Mouse (Mus musculus): ENCODE results near the gene Rab11fip5. TPM values are rescaled to one million over a fixed set of nuclear protein-coding genes. Genes with fewer than 3 reads are reported as not detected.
A peak's percentile ranks its signal among the peaks of the same experiment; 100 is the strongest.

Rab11fip5 gene
- polyA plus RNA-seq (2012; rRNA removed), result 34.1 and 35.7 TPM in 2 replicates

DNA sequence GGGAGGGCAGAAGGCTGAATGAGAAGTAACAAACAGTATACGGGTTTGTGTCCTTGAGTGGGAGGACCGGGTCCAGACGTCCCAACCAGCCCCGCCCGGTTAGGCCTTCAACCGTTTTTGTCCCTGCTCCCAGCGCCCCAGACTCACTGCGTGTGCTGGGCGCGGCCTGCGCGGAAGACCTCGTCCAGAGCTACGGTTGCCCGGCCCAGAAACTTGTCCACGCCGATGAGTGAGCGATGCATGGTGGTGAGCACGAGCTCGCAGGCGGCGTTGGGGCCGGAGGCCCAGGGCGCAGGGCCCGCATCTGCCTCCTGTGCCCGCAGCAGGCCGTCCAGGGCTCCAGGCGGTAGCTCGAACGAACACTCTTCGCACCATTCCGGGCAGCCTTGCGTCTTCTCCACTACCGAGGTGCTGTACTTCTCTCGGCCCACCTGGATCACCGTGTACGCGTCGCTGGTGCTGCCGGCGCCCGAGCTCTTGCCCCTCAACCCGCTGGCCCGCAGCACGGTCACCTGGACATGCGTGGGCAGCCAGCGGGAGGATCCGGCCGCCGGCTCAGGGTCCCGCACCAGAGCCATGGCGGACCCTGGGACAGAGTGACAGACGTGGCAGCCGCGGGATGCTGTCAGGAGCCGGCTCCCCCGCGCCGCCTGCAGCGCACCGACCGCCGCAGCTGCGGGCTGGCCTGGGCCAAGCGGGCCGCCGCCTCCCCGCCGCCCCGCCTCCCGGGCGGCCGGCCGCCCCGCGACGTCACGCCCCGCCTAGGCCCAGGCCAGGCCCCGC lies at the start of gene Rab11fip5:
Gene Rab11fip5, minus strand, starts transcription at position 684 of the 783 bp plus-strand sequence.
- DNase-seq (ENCODE audit: extremely low spot score in 1 of 2, low spot score in 1 of 2), result peak in 1 of 2 experiments; percentile 18

GRCm38 (mm10) chr6:85423836-85424379 lies 49.5 kb upstream of the Rab11fip5 start, which contains the start of gene Noto:
Gene Noto (plus strand): TSS chr6:85423886.
- no peak for DNase-seq (ENCODE audit: extremely low spot score in 1 of 2, low spot score in 1 of 2)

- no peak for DNase-seq (ENCODE audit: extremely low spot score in 1 of 2, low spot score in 1 of 2)
Measured at GRCm38 (mm10) chr6:85419150-85419549, 44.7 kb upstream of the Rab11fip5 start.

DNA sequence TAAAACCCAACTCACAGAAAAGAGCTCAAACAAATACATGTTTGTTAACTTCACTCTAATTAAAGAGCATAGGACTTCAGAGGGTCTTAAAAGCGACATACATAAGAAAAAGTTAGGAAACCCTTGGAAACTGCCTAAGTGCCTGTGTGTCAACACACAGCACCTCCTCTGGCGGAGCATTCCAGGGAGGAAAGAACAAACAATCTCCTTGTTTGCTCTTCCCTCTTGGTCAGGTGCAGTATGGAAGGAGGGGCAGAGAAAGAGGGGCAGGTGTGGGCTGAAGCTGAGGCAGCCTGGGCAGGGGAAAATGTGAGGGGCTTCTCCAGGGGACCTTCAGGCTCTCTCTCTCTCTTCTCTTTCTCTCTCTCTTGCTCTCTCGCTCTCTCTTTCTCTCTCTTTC lies 41.4 kb upstream of the Rab11fip5 start:
- DNase-seq (ENCODE audit: extremely low spot score in 1 of 2, low spot score in 1 of 2), result no peak

DNA sequence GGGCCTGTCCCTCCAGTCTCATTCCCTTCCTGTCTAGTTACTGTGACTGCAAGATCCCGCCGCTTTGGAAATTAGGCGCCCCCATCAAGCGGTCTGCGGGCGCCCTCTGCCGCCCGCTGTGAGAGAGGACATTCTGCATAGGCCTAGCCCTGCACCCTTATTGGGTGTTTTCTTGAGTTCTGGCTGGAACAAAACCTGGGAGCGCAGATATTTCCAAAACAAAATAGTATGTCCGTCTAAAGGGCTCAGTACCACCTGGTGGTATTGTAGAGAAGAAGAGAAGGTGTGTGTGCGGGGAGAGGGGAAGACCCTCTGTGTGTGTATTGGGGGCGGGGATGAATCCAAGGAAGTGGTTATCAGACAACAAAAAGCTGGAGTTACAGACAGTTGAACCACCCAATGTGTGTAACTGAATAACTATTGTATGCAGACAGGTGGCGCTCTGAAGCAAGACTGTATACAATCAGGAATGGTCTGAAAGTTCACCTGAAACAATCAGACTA lies 36.4 kb upstream of the Rab11fip5 start:
- peak in 1 of 2 experiments; percentile 41 for DNase-seq (ENCODE audit: extremely low spot score in 1 of 2, low spot score in 1 of 2)

DNA sequence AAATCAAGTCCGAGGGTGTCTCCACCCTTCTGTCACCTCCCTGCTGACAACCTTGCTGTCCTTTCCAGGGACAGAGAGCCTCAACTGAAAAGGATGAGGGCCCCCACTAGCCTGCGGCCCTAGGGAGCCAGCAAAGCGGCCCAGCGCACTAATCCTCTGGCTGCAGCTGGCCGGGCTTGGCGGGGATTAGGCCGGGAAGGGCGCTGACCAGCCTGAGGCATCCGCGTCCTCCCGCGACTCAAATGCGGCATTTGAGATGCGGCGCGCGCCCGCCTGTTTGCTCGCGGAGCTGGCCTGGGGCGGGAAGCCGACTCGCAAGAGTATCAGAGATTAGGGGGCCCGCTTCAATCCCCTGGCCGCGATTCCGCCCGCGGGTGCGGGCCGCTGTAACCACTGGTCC lies 34.6 kb upstream of the Rab11fip5 start:
- DNase-seq (ENCODE audit: extremely low spot score in 1 of 2, low spot score in 1 of 2), result no peak

- no peak for DNase-seq (ENCODE audit: extremely low spot score in 1 of 2, low spot score in 1 of 2)
Measured at GRCm38 (mm10) chr6:85403039-85403438, 28.6 kb upstream of the Rab11fip5 start.

DNA sequence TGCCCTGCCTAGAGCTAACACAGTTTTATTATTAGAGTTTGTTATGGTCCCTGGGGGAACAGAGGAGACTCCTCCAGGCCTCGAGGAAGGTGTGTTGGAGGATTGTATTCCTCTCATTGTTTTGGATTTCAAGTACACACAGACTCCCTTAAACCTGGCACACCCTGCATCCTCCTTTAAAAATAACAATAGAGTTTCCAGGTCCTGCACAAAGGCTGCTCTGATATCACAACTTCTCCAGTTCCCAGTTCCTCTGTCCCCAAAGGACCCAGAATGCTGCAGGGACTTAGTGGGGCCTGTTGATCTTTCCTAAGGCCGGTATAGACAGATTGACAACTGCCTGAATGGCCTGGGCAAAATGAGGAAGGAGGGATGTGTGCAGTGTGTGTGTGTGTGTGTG lies 28.2 kb upstream of the Rab11fip5 start:
- no peak for DNase-seq (ENCODE audit: extremely low spot score in 1 of 2, low spot score in 1 of 2)

GRCm38 (mm10) chr6:85399715-85400114 lies 25.3 kb upstream of the Rab11fip5 start:
- DNase-seq (ENCODE audit: extremely low spot score in 1 of 2, low spot score in 1 of 2), result no peak

DNA sequence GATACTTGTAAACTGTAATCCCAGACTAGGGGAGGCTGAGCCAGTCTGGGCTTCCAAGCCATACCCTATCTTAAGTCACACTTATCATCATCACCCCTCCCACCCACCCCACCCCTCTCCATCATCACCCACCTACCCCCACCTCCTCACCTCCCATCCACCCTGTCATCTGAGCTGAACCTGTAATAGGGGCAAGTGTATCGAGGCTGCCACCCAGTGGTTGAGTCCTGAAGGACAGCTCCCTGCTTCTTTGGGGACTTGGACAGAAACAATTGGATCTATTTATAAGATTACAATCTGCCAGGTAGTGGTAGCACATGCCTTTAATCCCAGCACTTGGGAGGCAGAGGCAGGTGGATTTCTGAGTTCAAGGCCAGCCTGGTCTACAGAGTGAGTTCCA lies 22.7 kb upstream of the Rab11fip5 start:
- peak in 1 of 2 experiments; percentile 77 for DNase-seq (ENCODE audit: extremely low spot score in 1 of 2, low spot score in 1 of 2)

DNA sequence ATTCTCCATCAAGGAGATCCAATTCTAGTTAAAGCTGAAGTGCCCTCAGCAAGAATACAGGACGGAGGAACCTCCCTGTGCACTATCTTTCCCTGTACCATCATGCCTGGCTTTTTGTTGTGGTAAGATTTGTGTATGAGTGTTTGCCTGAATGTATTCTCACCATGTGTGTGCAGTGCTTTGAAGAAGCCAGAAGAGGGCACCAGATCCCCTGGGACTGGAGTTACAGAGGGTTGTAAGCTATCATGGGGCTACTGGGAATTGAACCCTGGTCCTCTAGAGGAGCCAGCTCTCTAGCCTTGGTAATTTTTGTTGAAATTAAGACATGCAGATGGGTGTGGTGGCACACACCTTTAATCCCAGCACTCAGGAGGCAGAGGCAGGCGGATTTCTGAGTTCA lies 20.9 kb upstream of the Rab11fip5 start:
- no peak for DNase-seq (ENCODE audit: extremely low spot score in 1 of 2, low spot score in 1 of 2)

GRCm38 (mm10) chr6:85391803-85392202 lies 17.4 kb upstream of the Rab11fip5 start:
- DNase-seq (ENCODE audit: extremely low spot score in 1 of 2, low spot score in 1 of 2), result peak in 1 of 2 experiments; percentile 84

DNA sequence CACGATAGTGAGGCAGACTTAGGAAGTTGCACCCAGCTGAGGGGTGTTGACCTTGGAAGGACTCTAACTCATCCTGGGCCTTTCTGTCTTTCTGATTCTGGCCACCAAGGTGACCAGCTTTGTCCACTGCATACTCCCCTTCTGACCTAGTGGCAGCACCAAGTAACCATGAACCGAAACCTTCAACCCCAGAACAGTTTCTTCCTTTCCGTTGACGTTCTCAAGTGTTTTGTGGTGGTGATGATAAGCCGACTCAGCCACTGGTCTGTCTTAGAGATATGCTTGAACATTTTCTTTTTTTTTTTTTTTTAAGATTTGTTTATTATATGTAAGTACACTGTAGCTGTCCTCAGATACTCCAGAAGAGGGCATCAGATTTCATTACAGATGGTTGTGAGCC lies 14.2 kb upstream of the Rab11fip5 start:
- no peak for DNase-seq (ENCODE audit: extremely low spot score in 1 of 2, low spot score in 1 of 2)

DNA sequence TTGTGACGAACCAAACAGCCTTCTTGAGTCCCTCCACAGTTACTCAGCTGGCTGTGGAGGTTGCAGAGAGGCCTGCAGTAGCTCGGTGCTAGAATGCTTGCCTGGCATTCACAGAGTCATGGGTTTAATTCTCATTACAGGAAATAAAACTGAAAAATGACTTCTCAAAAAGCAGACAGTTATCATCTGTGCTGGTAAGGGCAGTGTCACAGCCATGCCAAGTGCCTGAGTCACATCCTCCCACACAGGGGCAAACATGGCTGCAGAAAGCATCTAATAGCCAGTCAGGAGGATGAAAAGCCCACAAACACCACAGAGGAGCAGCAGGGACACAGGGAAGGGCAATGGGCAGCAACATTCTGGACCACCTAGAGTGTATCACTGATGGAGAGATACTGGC lies 8.4 kb upstream of the Rab11fip5 start:
- no peak for DNase-seq (ENCODE audit: extremely low spot score in 1 of 2, low spot score in 1 of 2)

DNA sequence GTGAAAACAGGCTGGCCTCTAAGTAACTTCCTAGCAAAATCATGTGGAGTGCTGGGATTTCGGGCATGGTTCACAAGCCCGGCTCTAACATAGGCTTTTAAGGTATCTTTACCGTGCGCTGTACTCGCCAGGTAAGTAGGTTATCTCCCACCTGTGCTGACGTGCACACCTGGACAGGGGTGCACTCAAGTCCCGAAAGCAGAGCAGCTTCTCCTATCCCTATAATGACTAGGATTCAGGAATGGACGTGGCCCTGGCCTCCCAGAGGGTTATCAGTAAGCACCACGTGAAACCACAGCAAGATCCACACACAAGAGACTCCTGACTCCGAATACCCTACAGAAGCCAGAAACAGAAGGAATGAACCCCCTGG lies 7.2 kb upstream of the Rab11fip5 start:
- no peak for DNase-seq (ENCODE audit: extremely low spot score in 1 of 2, low spot score in 1 of 2)

- no peak for DNase-seq (ENCODE audit: extremely low spot score in 1 of 2, low spot score in 1 of 2)
Measured at GRCm38 (mm10) chr6:85380901-85381647, 6.6 kb upstream of the Rab11fip5 start.

DNA sequence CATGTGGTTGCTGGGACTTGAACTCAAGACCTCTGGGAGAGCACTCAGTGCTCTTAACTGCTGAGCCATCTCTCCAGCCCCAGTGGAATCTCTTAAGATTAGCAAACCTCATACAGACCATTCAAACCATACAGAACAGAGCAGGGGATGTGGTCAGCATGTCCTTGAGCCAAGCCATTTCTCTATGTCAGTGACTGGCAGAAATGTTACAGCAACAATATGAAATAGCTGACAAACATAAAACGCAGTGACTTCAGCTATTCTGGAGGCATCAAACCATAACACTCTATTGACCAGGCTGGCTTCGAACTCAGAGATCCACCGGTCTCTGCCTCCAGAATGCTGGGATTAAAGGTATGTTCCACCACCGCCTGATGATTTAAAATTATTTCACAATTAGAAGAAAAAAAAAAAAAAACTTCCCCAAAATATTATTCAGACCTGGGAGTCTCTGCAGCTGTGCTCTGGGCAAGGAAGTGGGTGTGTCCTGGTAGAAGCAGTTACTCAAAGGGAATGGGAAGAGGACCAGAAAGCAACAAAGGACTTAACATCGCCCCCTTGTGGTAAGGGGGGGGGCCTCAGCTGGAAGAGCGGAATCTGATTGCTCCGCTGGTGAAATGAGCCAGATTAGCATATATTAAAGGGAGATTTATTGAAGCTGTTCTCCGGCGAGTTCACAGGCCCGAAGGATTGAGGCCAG lies 5.9 kb upstream of the Rab11fip5 start:
- DNase-seq (ENCODE audit: extremely low spot score in 1 of 2, low spot score in 1 of 2), result peak; percentile 75 to 92

- DNase-seq (ENCODE audit: extremely low spot score in 1 of 2, low spot score in 1 of 2), result no peak
Measured at GRCm38 (mm10) chr6:85378629-85379028, 4.2 kb upstream of the Rab11fip5 start.

- DNase-seq (ENCODE audit: extremely low spot score in 1 of 2, low spot score in 1 of 2), result no peak
Measured at GRCm38 (mm10) chr6:85377876-85378275, 3.4 kb upstream of the Rab11fip5 start.

DNA sequence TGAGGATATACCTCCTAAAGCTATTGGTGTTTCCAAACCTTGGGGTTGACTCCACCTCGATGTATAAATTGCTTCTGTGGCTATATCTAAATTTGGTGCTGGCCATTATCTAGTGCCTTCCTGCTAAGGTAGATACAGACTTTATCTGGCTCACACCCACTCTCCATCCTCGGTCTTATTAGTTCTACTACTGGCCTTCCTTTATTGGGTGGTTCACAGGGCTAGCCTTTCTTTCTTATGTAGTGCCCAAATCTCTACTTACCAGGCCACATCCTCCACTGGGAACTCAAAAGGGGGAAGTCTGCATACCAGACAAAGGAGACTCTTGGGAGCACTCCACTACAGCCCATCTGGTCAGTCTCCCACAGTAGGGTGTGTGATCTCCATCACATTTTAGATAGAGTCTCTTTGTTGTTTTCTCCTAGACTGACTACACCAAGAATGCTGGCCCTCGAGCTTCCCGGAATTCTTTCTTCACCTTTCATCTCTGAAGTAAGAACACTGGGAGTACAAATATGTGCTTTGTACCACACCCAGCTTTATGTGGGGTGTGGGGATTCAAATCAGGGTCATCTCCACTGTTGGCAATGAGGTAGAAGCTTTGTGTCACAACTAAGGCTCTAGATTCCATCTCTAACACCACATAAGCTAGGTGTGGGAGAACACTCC lies 2.8 kb upstream of the Rab11fip5 start:
- no peak for DNase-seq (ENCODE audit: extremely low spot score in 1 of 2, low spot score in 1 of 2)

Measured in frontal cortex, adult 2 months (tissue).